Mouse (Mus musculus) stomach, embryonic 16.5 days (tissue): ENCODE results near the gene Srrm2. TPM values are rescaled to one million over a fixed set of nuclear protein-coding genes. Genes with fewer than 3 reads are reported as not detected.

ENCODE experiments used
- ATAC-seq: fragments of 200-750 bp; cut with Nextera tagmentation; 2 replicates; pipeline ENCODE4 v1.8.0; 2017; ENCODE audit warnings: moderate number of reproducible peaks, moderate TSS enrichment; ENCODE audit not compliant: insufficient read depth, low FRiP score
- H3K27ac ChIP-seq: fragments of 300-500 bp; sonication (generic); 2 replicates; pipeline ENCODE4 v1.5.1; 2014; ENCODE audit warnings: low read length
- H3K27me3 ChIP-seq: fragments of 300-500 bp; sonication (generic); 2 replicates; pipeline ENCODE4 v1.6.1; 2014; ENCODE audit warnings: low read length, control low read depth, mixed read lengths; ENCODE audit not compliant: control insufficient read depth, insufficient read depth
- H3K36me3 ChIP-seq: fragments of 300-500 bp; sonication (generic); 2 replicates; pipeline ENCODE4 v1.6.1; 2014; ENCODE audit warnings: low read length; ENCODE audit not compliant: control insufficient read depth, insufficient read depth
- H3K4me1 ChIP-seq: fragments of 300-500 bp; sonication (generic); 2 replicates; pipeline ENCODE4 v1.6.1; 2014; ENCODE audit warnings: low read length, control low read depth, mixed read lengths; ENCODE audit not compliant: control insufficient read depth, insufficient read depth
- H3K4me2 ChIP-seq: fragments of 300-500 bp; sonication (generic); 2 replicates; pipeline ENCODE4 v1.6.1; 2014; ENCODE audit warnings: low read depth, low read length, mixed read lengths
- H3K4me3 ChIP-seq: fragments of 300-500 bp; sonication (generic); replicated peaks from 2 replicates; pipeline ENCODE4 v1.5.1; 2014; ENCODE audit warnings: mild to moderate bottlenecking, low read length
- H3K9ac ChIP-seq: fragments of 300-500 bp; sonication (generic); 2 replicates; pipeline ENCODE4 v1.6.1; 2014; ENCODE audit warnings: low read length
- H3K9me3 ChIP-seq: fragments of 300-500 bp; sonication (generic); replicated peaks from 2 replicates; pipeline ENCODE4 v1.6.1; 2016; ENCODE audit warnings: low read length, control low read depth; ENCODE audit not compliant: control insufficient read depth
- WGBS: fragments of 180-500 bp; shearing (Covaris S2); extraction: QIAGEN DNeasy Blood & Tissue Kit; methylation state at CpG from one replicate; pipeline ENCODE4 v1.1.7; 2014; 5-methylcytosine and 5-hydroxymethylcytosine counted together
- polyA plus RNA-seq: library from polyadenylated mRNA; unstranded; fragments of >200 nt; fragmentation: Nextera tagmentation; extraction: Ambion mirVana; gene quantifications from 2 replicates; pipeline ENCODE4 v1.2.1, GENCODE M21; 2015

Gene Srrm2
- polyA plus RNA-seq, 1 experiment from 2014 or later: 350 TPM

- Histone ChIP-seq H3K27me3 (no peaks in the 10 kb centered on the region), H3K27ac (no peak overlapping the region), H3K9me3 (no peaks in the 10 kb centered on the region), H3K4me2 (no peak overlapping the region; the same call in 1 of the 2 replicates), H3K9ac (no peak overlapping the region), H3K4me3 (no peak overlapping the region), H3K36me3 (no peaks in the 10 kb centered on the region), H3K4me1 (0 out of 2 replicates have a peak, but pooled peaks cover 4% of the 10 kb centered on the region)
- peak; percentile 53; the same call in 1 of the 2 replicates for ATAC-seq
- 4% methylated on average over 12 of the region's 12 CpGs for WGBS
These were observed 16.2 kb upstream of the Srrm2 start for GRCm38 (mm10) chr17:23774090-23774489.

- no peaks in the 10 kb centered on the region for H3K9me3 ChIP-seq
- H3K4me3 ChIP-seq: no peak overlapping the region
- H3K9ac ChIP-seq: no peak overlapping the region
- H3K27ac ChIP-seq: no peak overlapping the region
- H3K4me2 ChIP-seq: no peak overlapping the region
- H3K4me1 ChIP-seq: no peaks in the 10 kb centered on the region
- no peaks in the 10 kb centered on the region for H3K27me3 ChIP-seq
- WGBS: 80% methylated on average over 10 of the region's 10 CpGs
- ATAC-seq: no peak
- no peaks in the 10 kb centered on the region for H3K36me3 ChIP-seq
These were observed 14.1 kb upstream of the Srrm2 start for GRCm38 (mm10) chr17:23776216-23776615.

- no peaks in the 10 kb centered on the region for H3K9me3 ChIP-seq
- no peak overlapping the region for H3K9ac ChIP-seq
- WGBS: 67% methylated on average over 2 of the region's 2 CpGs
- H3K27ac ChIP-seq: no peak overlapping the region
- H3K4me3 ChIP-seq: no peak overlapping the region
- no peaks in the 10 kb centered on the region for H3K27me3 ChIP-seq
- H3K4me1 ChIP-seq: no peaks in the 10 kb centered on the region
- ATAC-seq: no peak
- no peaks in the 10 kb centered on the region for H3K36me3 ChIP-seq
- no peak overlapping the region for H3K4me2 ChIP-seq
These were observed 13.2 kb upstream of the Srrm2 start for GRCm38 (mm10) chr17:23777141-23777540.

GRCm38 (mm10) chr17:23778447-23778846, 11.9 kb upstream of the Srrm2 start:
- no peaks in the 10 kb centered on the region for H3K36me3 ChIP-seq
- no peak overlapping the region for H3K4me2 ChIP-seq
- H3K27me3 ChIP-seq: no peaks in the 10 kb centered on the region
- no peak overlapping the region for H3K4me3 ChIP-seq
- no peak overlapping the region for H3K9ac ChIP-seq
- H3K4me1 ChIP-seq: no peaks in the 10 kb centered on the region
- no peak overlapping the region for H3K27ac ChIP-seq
- no peaks in the 10 kb centered on the region for H3K9me3 ChIP-seq
- WGBS: 30% methylated on average over 2 of the region's 2 CpGs
- ATAC-seq: no peak

GRCm38 (mm10) chr17:23783352-23783751, 7.0 kb upstream of the Srrm2 start:
- Histone ChIP-seq H3K27me3 (no peaks in the 10 kb centered on the region), H3K9ac (no peak overlapping the region), H3K27ac (no peak overlapping the region), H3K4me3 (no peak overlapping the region), H3K4me2 (no peak overlapping the region), H3K4me1 (peaks cover 7% of the 10 kb centered on the region), H3K36me3 (no peaks in the 10 kb centered on the region), H3K9me3 (no peaks in the 10 kb centered on the region)
- ATAC-seq: no peak

GRCm38 (mm10) chr17:23785561-23786471, 4.5 kb upstream of the Srrm2 start, which contains the start of gene Flywch2:
Gene Flywch2 (minus strand): TSS chr17:23786081.
- no peaks in the 10 kb centered on the region for H3K27me3 ChIP-seq
- no peaks in the 10 kb centered on the region for H3K36me3 ChIP-seq
- H3K4me2 ChIP-seq: peak within 1 kb of the TSS; percentile 66
- no peak within 1 kb of the TSS for H3K27ac ChIP-seq
- 1% methylated on average over 43 of the region's 43 CpGs for WGBS
- peak within 1 kb of the TSS; percentile 78 for H3K9ac ChIP-seq
- H3K4me3 ChIP-seq: peak within 1 kb of the TSS; percentile 51
- peak; percentile 81 for ATAC-seq
- H3K4me1 ChIP-seq: peaks cover 7% of the 10 kb centered on the region
- no peaks in the 10 kb centered on the region for H3K9me3 ChIP-seq

GRCm38 (mm10) chr17:23786510-23786931, 3.8 kb upstream of the Srrm2 start:
- no peak for ATAC-seq
- H3K4me2 ChIP-seq: peak overlapping the region; percentile 66
- H3K9me3 ChIP-seq: no peaks in the 10 kb centered on the region
- peak overlapping the region; percentile 49; the same call in 1 of the 2 replicates for H3K9ac ChIP-seq
- H3K4me3 ChIP-seq: peak overlapping the region; percentile 51
- no peaks in the 10 kb centered on the region for H3K36me3 ChIP-seq
- H3K4me1 ChIP-seq: peaks cover 7% of the 10 kb centered on the region
- no peaks in the 10 kb centered on the region for H3K27me3 ChIP-seq
- 19% methylated on average over 13 of the region's 13 CpGs for WGBS
- no peak overlapping the region for H3K27ac ChIP-seq

- no peak for ATAC-seq
These were observed 1.4 kb upstream of the Srrm2 start for GRCm38 (mm10) chr17:23788973-23789372.

GRCm38 (mm10) chr17:23789749-23790268, 523 bp upstream of the Srrm2 start:
- 22% methylated on average over 8 of the region's 8 CpGs for WGBS

More at GRCm38 (mm10) chr17:23788973-23789372, 1.4 kb upstream of the Srrm2 start:
- H3K4me2 ChIP-seq: no peak overlapping the region
- H3K36me3 ChIP-seq: no peaks in the 10 kb centered on the region
- no peaks in the 10 kb centered on the region for H3K9me3 ChIP-seq
- H3K9ac ChIP-seq: no peak overlapping the region
- 88% methylated on average over 4 of the region's 4 CpGs for WGBS
- no peaks in the 10 kb centered on the region for H3K27me3 ChIP-seq
- no peak overlapping the region for H3K27ac ChIP-seq
- no peak overlapping the region for H3K4me3 ChIP-seq
- peaks cover 7% of the 10 kb centered on the region for H3K4me1 ChIP-seq

More at GRCm38 (mm10) chr17:23789749-23790268, 523 bp upstream of the Srrm2 start:
- no peaks in the 10 kb centered on the region for H3K36me3 ChIP-seq
- H3K27ac ChIP-seq: peak overlapping the region; percentile 70
- H3K9ac ChIP-seq: peak overlapping the region; percentile 79
- H3K9me3 ChIP-seq: no peaks in the 10 kb centered on the region
- peak overlapping the region; percentile 53 for H3K4me3 ChIP-seq
- no peaks in the 10 kb centered on the region for H3K27me3 ChIP-seq
- peaks cover 7% of the 10 kb centered on the region for H3K4me1 ChIP-seq
- H3K4me2 ChIP-seq: peak overlapping the region; percentile 68
- no peak for ATAC-seq
